15 mouse cellular contexts compared by ENCODE assay signal in genomic region chr15:78576284-78576810, GRCm38 (mm10). TPM values are rescaled to one million over a fixed set of nuclear protein-coding genes. Genes with fewer than 3 reads are reported as not detected.
"Had no signal": no experiment of that assay in that cellular context is flagged by ENCODE, and none has a peak within 500 bp of the region (broad histone marks: within the 10 kb centered on the region; RNA-seq: fewer than 3 reads in every experiment).

No protein-coding gene starts in this region.

- H3K9me3 ChIP-seq: limb, embryonic 12.5 days; liver, embryonic 13.5 days; lung, embryonic 15.5 days; midbrain, embryonic 13.5 days; neural tube, embryonic 15.5 days had no signal

- H3K9ac ChIP-seq: limb, embryonic 12.5 days; liver, embryonic 13.5 days; liver, postnatal 0 days; lung, embryonic 15.5 days; midbrain, embryonic 13.5 days; neural tube, embryonic 15.5 days had no signal

- H3K27ac ChIP-seq: kidney, postnatal 0 days; layer of hippocampus, adult 2 months; limb, embryonic 12.5 days; liver, embryonic 13.5 days; lung, embryonic 15.5 days; midbrain, embryonic 13.5 days; neural tube, embryonic 15.5 days; stomach, postnatal 0 days had no signal

- H3K4me2 ChIP-seq: limb, embryonic 12.5 days; liver, embryonic 13.5 days; lung, embryonic 15.5 days; midbrain, embryonic 13.5 days; neural tube, embryonic 15.5 days had no signal

- H3K4me3 ChIP-seq: layer of hippocampus, adult 2 months; limb, embryonic 12.5 days; liver, embryonic 13.5 days; lung, embryonic 15.5 days; midbrain, embryonic 13.5 days; neural tube, embryonic 15.5 days had no signal

- DNase-seq: kidney, adult 8-10 months; kidney, postnatal 4 days; liver; liver, embryonic 13.5 days; liver, postnatal 0 days; lung, postnatal 14 days; right cerebral cortex, adult 18-20 months; right cerebral cortex, postnatal 25 days had no signal

- H3K27me3 ChIP-seq: liver, embryonic 13.5 days; lung, embryonic 15.5 days; midbrain, embryonic 13.5 days; neural tube, embryonic 15.5 days had no signal

- ATAC-seq: liver, postnatal 0 days; midbrain, embryonic 13.5 days had no signal

- H3K36me3 ChIP-seq: limb, embryonic 12.5 days; liver, embryonic 13.5 days; lung, embryonic 15.5 days; midbrain, embryonic 13.5 days; neural tube, embryonic 15.5 days had no signal

RNA-seq across cellular contexts. Expression of gene Sstr3, which starts 31.9 kb away (rescaled TPM):
- polyA plus RNA-seq: liver, embryonic 13.5 days; liver, postnatal 0 days; lung, embryonic 15.5 days had no signal
